Mouse (Mus musculus): ENCODE results near the gene Akr1c19.
"Not testable (repeated sequence)": the region's sequence is repeated elsewhere in the genome, so short reads cannot be mapped to it uniquely, and the experiment has no call there.

Gene Akr1c19

GRCm38 (mm10) chr13:4244861-4245559 is 16.5 kb downstream of the Akr1c19 start:
- no peak for DNase-seq (ENCODE audit: low read depth, low spot score)
- Histone ChIP-seq H3K36me3 (ENCODE audit: control insufficient read depth, insufficient read depth, low read length, poor library complexity, severe bottlenecking) (no peaks in the 10 kb centered on the region), H3K27me3 (ENCODE audit: control insufficient read depth, insufficient read depth, low read length, poor library complexity, severe bottlenecking) (no peaks in the 10 kb centered on the region)

DNA sequence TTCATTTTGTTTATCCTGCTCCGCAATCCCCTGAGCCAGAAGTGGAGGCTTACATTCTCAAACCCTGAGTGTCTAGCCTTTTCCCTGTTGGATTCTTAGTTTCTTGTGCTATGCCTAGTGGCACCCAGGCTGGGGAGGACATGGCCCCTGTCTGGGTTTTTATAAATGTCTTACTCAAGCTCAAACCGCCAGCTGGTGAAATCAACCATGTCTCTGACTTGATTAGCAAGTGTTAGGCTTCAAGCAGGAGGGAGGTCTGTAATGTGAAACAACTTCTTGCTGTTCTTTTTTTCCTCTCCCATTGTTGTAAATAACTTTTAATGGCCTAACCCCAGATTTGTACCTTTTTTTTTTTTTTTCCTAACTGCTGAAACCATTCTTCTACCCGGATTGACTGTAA is 20.8 kb downstream of the Akr1c19 start:
- no peaks in the 10 kb centered on the region for H3K27me3 ChIP-seq (ENCODE audit: control insufficient read depth, insufficient read depth, low read length, poor library complexity, severe bottlenecking)
- no peaks in the 10 kb centered on the region for H3K36me3 ChIP-seq (ENCODE audit: control insufficient read depth, insufficient read depth, low read length, poor library complexity, severe bottlenecking)
- no peak for DNase-seq (ENCODE audit: low read depth, low spot score)

DNA sequence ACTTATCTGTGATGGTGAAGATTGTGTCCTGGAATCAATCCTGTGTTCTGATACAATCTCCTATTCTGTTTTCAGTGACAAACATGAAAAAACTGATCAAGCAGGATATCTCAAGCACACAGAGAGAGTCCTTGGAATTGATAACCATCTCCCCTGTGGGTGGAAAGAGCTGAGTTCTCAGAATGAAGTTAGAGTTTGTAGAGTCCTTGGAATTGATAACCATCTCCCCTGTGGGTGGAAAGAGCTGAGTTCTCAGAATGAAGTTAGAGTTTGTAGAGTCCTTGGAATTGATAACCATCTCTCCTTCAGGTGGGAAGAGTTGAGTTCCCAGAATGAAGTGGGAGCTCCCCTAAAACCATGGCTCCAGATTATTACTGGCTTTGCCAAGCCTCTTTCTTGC is 28.4 kb downstream of the Akr1c19 start:
- H3K27me3 ChIP-seq (ENCODE audit: control insufficient read depth, insufficient read depth, low read length, poor library complexity, severe bottlenecking); H3K36me3 ChIP-seq (ENCODE audit: control insufficient read depth, insufficient read depth, low read length, poor library complexity, severe bottlenecking); DNase-seq (ENCODE audit: low read depth, low spot score): not testable (repeated sequence)

DNA sequence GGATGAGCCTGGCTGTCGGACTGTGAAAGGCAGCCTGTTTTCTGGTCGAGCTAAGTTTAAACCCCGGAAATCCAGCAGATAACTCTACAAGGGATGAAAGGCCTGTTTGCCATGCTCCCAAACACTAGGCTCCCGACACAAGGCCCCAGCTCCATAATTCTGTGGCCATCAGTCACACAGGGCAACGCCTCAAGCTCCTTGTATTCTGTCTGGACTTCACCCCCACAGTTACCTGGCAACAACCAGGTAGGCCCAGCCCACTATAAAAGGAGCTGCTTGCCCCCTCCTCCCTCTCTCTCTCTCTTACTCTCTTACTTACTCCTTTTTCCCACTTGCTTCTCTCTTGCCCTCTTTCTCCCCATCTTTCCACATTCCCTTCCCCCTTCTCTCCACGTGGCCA is 28.8 kb downstream of the Akr1c19 start:
- no peaks in the 10 kb centered on the region for H3K27me3 ChIP-seq (ENCODE audit: control insufficient read depth, insufficient read depth, low read length, poor library complexity, severe bottlenecking)
- DNase-seq (ENCODE audit: low read depth, low spot score) = no peak
- H3K36me3 ChIP-seq (ENCODE audit: control insufficient read depth, insufficient read depth, low read length, poor library complexity, severe bottlenecking) = no peaks in the 10 kb centered on the region

GRCm38 (mm10) chr13:4264612-4265011 is 36.1 kb downstream of the Akr1c19 start:
- H3K36me3 ChIP-seq (ENCODE audit: control insufficient read depth, insufficient read depth, low read length, poor library complexity, severe bottlenecking) = no peaks in the 10 kb centered on the region
- no peaks in the 10 kb centered on the region for H3K27me3 ChIP-seq (ENCODE audit: control insufficient read depth, insufficient read depth, low read length, poor library complexity, severe bottlenecking)
- DNase-seq (ENCODE audit: low read depth, low spot score) = no peak

GRCm38 (mm10) chr13:4265047-4265446 is 36.5 kb downstream of the Akr1c19 start:
- Histone ChIP-seq H3K36me3 (ENCODE audit: control insufficient read depth, insufficient read depth, low read length, poor library complexity, severe bottlenecking) (no peaks in the 10 kb centered on the region), H3K27me3 (ENCODE audit: control insufficient read depth, insufficient read depth, low read length, poor library complexity, severe bottlenecking) (no peaks in the 10 kb centered on the region)
- DNase-seq (ENCODE audit: low read depth, low spot score) = no peak

- H3K27me3 ChIP-seq (ENCODE audit: control insufficient read depth, insufficient read depth, low read length, poor library complexity, severe bottlenecking); H3K36me3 ChIP-seq (ENCODE audit: control insufficient read depth, insufficient read depth, low read length, poor library complexity, severe bottlenecking); DNase-seq (ENCODE audit: low read depth, low spot score): not testable (repeated sequence)
Measured at GRCm38 (mm10) chr13:4265455-4265854, 37.0 kb downstream of the Akr1c19 start.

DNA sequence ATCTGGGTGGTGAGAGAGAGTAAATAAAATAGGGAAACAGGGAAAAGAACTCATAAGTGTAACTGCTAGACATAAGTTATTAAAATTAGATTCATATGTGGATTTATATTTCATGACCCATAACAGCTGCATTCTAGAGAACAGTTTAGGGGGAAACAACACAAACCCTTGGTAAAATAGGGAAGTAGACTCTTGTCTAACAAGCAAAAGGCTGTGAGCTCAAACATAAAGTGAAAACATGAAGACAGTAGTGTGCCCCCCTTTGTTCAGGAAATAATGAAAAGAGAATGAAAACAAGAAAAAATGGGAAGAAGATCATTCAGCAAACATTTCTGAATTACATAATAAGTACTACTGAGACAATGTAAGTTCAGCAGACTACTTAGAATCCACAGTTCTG is 42.4 kb downstream of the Akr1c19 start:
- Histone ChIP-seq H3K27me3 (ENCODE audit: control insufficient read depth, insufficient read depth, low read length, poor library complexity, severe bottlenecking) (no peaks in the 10 kb centered on the region), H3K36me3 (ENCODE audit: control insufficient read depth, insufficient read depth, low read length, poor library complexity, severe bottlenecking) (no peaks in the 10 kb centered on the region)
- DNase-seq (ENCODE audit: low read depth, low spot score) = no peak

DNA sequence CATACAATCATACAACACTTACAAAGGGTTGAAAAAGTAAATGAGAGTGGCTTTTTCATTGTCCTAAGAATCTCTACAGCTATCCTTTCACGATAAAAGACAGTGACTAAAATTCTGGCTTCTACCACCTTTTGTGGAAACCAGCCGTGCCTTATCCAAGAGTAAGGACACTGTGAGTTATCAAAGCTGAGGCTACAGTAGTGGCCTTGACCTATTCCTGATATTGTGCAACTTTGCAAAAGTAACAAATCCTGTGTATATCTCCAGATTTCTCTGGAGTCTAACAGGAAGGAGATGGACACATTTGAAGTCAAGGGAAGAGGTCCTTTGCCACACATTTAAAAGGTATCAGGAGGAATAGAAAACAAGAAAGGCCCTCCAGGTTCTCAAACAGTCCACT is 49.0 kb downstream of the Akr1c19 start:
- no peak for DNase-seq (ENCODE audit: low read depth, low spot score)
- no peaks in the 10 kb centered on the region for H3K27me3 ChIP-seq (ENCODE audit: control insufficient read depth, insufficient read depth, low read length, poor library complexity, severe bottlenecking)
- H3K36me3 ChIP-seq (ENCODE audit: control insufficient read depth, insufficient read depth, low read length, poor library complexity, severe bottlenecking) = no peaks in the 10 kb centered on the region

DNA sequence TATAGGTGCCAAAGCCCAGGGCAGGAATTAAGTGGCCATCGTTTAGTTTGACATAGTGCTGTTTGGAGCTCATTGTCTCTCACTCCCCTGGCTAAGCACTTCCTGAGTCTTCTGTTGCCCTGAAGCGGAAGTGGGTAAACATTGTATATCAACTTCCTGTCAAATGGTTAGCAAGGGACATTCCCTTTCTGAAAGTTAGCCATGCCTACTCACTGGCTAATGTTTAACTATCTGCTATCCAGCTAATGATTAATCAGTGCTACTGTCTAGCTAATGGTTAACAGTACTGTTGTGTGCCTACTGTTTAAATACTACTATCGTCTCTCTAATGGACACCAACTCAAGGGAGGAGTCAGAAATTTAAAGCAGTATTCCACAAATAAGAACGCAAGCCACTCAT is 50.8 kb downstream of the Akr1c19 start, which contains the start of gene Akr1c12:
Gene Akr1c12, minus strand, starts transcription at position 150 of the 400 bp plus-strand sequence.
- no peak for DNase-seq (ENCODE audit: low read depth, low spot score)
- Histone ChIP-seq H3K36me3 (ENCODE audit: control insufficient read depth, insufficient read depth, low read length, poor library complexity, severe bottlenecking) (no peaks in the 10 kb centered on the region), H3K27me3 (ENCODE audit: control insufficient read depth, insufficient read depth, low read length, poor library complexity, severe bottlenecking) (no peaks in the 10 kb centered on the region)

- no peak for DNase-seq (ENCODE audit: low read depth, low spot score)
- no peaks in the 10 kb centered on the region for H3K36me3 ChIP-seq (ENCODE audit: control insufficient read depth, insufficient read depth, low read length, poor library complexity, severe bottlenecking)
Measured at GRCm38 (mm10) chr13:4281471-4282412, 53.2 kb downstream of the Akr1c19 start.

DNA sequence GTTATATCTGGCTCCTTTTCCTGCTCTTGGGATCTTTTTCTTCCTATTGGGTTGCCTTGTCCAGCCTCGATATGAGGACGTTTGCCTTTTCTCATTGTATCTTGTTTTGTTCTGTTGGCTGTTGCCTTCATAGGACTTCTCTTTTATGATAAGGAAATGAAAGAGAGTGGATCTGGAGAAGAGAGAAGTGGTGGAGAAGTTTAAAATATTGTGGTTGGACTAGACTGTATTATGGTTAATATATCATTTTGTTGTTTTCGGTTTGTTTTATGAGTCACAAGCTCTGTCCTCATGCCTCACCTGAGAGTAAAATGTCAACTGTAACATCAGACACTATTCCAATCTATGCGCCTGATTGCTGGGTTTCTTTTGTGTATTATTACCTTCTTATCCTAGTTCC is 68.5 kb downstream of the Akr1c19 start:
- DNase-seq (ENCODE audit: low read depth, low spot score) = no peak
- Histone ChIP-seq H3K36me3 (ENCODE audit: control insufficient read depth, insufficient read depth, low read length, poor library complexity, severe bottlenecking) (no peaks in the 10 kb centered on the region), H3K27me3 (ENCODE audit: control insufficient read depth, insufficient read depth, low read length, poor library complexity, severe bottlenecking) (no peaks in the 10 kb centered on the region)

More at GRCm38 (mm10) chr13:4281471-4282412, 53.2 kb downstream of the Akr1c19 start:
- no peaks in the 10 kb centered on the region for H3K27me3 ChIP-seq (ENCODE audit: control insufficient read depth, insufficient read depth, low read length, poor library complexity, severe bottlenecking)

All from splenic B cell, adult 2 months (primary cell).